In genomic region chr7:89700511-89700910, GRCm38 (mm10) we compare ENCODE assay signal across 11 mouse cellular contexts.
"Had no signal": no experiment of that assay in that cellular context is flagged by ENCODE, and none has a peak within 500 bp of the region (broad histone marks: within the 10 kb centered on the region; RNA-seq: fewer than 3 reads in every experiment).

No protein-coding gene starts in this region.

- DNase-seq: layer of hippocampus, postnatal 36 days; liver, embryonic 13.5 days; lung, adult 2 months; thymus, adult 18-20 months; thymus, postnatal 36 days had no signal

- ATAC-seq: midbrain, embryonic 15.5 days had no signal

- H3K27me3 ChIP-seq: liver, embryonic 13.5 days; midbrain, embryonic 12.5 days; midbrain, embryonic 15.5 days; neural tube, embryonic 12.5 days; neural tube, embryonic 15.5 days had no signal

- H3K4me1 ChIP-seq: liver, embryonic 13.5 days; midbrain, embryonic 12.5 days; midbrain, embryonic 15.5 days; neural tube, embryonic 12.5 days; neural tube, embryonic 15.5 days had no signal

- H3K4me2 ChIP-seq: liver, embryonic 13.5 days; midbrain, embryonic 12.5 days; midbrain, embryonic 15.5 days; neural tube, embryonic 12.5 days; neural tube, embryonic 15.5 days had no signal

- H3K27ac ChIP-seq: kidney, postnatal 0 days; left cerebral cortex, adult 2 months; liver, embryonic 13.5 days; midbrain, embryonic 12.5 days; midbrain, embryonic 15.5 days; neural tube, embryonic 12.5 days; neural tube, embryonic 15.5 days had no signal

- H3K9ac ChIP-seq: liver, embryonic 13.5 days; midbrain, embryonic 12.5 days; midbrain, embryonic 15.5 days; neural tube, embryonic 12.5 days; neural tube, embryonic 15.5 days had no signal

- H3K9me3 ChIP-seq: liver, embryonic 13.5 days; midbrain, embryonic 12.5 days; midbrain, embryonic 15.5 days; neural tube, embryonic 12.5 days; neural tube, embryonic 15.5 days had no signal

- H3K4me3 ChIP-seq: left cerebral cortex, adult 2 months; liver, embryonic 13.5 days; midbrain, embryonic 12.5 days; midbrain, embryonic 15.5 days; neural tube, embryonic 12.5 days; neural tube, embryonic 15.5 days had no signal

- H3K36me3 ChIP-seq: liver, embryonic 13.5 days; midbrain, embryonic 12.5 days; midbrain, embryonic 15.5 days; neural tube, embryonic 12.5 days; neural tube, embryonic 15.5 days had no signal
